Mouse (Mus musculus): ENCODE measurements around the gene Krt222. TPM values are rescaled to one million over a fixed set of nuclear protein-coding genes. Genes with fewer than 3 reads are reported as not detected.

Gene Krt222
- total RNA-seq, 2 experiments from 2014 or later = 12.6 to 18.9 TPM

DNA sequence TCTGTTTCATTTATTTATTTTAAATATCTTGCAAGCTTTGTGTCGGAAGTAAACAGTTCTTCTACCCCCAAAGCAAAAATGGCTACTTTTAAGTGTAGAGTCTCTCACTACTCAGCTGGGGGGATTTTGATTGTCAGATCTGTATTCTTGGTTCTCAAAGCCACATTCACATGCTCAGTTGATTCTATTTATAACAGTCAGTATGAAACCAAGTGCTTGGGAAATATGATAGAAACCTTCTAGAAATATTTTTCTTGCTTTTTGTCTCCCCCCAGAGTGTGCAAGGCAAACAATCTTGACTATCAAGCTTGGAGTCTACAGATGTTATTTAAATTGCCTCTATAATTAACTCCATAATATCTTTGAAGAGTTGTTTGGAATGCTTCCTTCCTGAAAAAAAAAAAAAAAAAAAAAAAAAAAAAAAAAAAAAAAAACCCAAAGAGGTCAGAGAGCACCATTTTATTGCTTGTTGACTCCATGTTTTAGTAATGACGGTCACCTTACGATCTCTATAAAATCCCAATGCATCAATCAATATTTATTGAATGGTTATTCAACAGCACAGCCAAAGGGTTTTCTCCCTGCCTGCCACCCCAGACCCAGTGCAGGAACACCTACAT is 575 bp downstream of the Krt222 start:
- DNase-seq = no peak
- intact Hi-C loops (cut with DNase I) = loop anchor here (1.0 kb wide), 1 partner anchor 36 kb away; no protein-coding TSS in a partner anchor

DNA sequence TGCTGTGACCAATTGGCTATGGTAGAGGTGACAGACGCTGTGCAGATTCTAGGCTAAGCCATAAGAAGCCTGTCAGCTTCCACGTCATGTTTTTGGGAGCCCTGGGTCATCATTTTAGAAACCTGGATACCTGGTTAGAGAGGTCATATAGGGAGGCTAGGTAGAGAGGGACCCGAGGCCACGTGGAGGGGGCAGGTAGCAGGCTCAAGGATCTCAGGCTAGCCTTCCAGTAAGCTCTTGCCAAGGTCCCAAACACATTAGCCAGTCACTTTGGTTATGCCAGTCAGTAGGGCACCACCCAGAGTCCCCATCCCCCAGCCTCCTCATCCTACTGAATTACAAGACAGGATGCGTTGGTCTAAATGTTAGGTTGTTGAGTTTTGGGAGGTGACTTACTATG is 1.8 kb downstream of the Krt222 start:
- intact Hi-C loops (cut with DNase I) = no loop called here

DNA sequence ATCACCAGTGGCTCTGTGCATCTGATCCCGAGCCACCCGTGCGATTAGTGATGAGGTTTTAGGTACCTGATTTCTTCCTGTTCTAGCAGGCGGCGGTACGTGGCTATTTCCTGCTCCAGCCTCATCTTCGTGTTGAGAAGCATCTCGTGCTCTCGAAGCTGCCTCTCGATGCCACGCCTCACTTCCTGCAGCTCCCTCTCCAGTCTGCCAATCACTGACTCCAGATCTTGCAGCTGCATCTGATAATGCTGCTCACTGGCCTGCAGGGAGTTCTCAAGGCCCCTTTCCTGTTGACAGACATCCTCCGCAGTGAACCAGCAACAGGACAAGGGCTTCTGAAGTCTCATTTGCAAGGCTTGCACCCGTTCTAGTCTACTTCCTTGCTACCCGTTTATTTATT is 5.4 kb downstream of the Krt222 start:
- intact Hi-C loops (cut with DNase I) = no loop called here

More for the DNA sequence above, 1.8 kb downstream of the Krt222 start:
- DNase-seq = no peak

DNA sequence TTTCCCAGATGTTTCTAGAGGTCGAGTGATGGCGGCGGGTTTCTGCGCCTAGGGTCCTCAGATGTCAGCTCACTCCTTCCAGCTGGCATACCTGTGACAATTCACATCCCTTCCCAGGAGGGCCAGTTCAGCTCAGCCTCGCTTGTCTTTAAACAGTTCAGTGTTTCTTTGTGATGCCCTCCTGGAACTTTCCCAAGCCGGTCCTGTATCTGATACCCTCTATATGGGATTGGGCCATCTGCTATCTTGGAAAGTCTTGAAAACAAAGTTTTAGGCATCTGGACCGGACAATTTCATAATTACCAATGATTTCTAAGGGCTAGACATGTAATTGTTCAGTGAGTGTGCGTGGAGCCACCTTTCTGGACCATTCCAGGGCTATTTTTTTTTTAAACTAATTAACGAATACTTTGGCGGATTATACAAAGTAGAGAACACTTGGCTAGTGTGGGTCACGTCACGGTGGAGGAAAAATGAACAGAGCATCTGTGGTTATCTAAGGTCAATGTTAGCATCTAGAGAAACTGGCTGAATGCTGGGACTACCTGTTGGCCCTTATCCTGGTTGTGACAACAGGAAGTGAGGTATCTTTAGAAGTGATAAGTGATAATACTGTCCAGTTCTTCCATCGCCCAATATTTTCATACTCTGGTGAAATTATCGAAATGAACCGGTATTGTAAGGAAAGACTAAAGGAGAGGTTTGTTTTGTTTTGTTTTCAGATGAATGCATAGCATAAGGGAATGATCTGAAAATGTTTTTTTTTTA is 12.7 kb downstream of the Krt222 start:
- intact Hi-C loops (cut with DNase I) = no loop called here
- no peak for DNase-seq

More for the DNA sequence above, 5.4 kb downstream of the Krt222 start:
- DNase-seq = no peak

DNA sequence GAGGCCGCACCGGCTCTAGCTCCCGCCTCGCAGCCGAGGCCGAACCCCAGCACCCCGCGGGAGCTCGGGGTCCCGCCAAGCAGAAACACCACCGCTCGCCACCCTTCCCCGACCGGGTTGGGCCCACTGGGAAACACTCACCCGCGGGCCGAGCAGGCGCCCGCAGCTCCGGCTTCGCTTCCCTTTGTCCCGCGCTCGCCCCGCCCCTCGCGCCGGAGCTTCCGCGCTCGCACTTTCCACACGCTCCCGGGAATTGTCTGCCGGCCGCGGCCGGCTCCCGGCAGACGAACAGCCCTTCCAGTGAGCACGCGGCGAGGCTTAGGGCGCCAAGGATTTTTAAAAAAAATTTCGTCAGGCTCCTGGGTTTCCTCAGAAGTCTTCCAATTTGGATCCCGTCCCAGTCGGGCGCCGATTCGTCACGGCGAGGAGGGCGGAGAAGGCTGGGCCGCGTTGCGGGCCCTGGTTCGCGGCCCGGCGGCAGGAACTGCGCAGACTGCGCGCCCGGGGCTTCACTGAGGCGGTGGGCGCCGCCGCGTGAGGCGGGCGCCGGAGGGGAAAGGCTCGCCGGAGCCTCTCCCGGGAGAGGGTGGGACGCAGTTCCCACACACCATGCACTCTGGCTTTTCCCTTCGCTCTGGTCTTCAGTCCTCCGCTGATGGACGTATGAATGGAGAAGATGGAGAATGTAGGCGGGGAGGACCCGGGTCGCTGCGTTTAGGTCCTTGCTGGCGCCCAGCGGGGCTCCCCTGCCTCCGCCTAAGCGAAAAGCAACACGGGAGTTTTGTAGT is 13.4 kb downstream of the Krt222 start, which contains the start of gene Smarce1:
TSS of gene Smarce1 (minus strand) at position 757 of the 788 bp plus-strand sequence.
- intact Hi-C loops (cut with DNase I) = no loop called here
- DNase-seq = peak; percentile 88

DNA sequence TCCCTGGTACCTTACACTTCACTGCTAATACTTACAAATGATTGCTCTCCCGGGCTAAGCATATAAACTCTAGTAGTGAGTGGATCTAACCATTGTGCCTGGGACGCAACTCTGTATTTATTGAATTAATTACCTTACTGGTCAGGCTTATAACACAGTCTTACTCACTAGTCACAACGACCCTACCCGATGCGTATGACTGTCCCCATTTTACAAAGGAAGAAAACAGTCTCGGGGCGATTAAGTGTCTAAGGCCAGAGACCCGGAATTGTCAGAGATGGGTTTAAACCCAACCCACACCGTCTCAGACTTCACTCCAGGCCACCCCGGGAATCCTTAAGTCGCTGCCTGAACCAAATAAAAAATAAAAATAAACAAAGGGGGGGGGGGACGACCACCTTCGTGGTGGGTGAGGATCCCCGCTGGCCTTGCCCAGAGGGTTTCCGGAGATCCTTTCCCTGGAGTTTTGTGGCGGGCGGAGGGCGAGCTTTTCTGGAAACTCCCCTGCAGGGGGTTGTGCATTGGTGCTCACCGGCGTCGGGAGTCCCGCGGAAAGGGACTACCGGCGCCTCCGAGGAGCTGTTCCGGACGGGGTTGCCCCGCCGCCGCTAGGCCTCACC is 14.1 kb downstream of the Krt222 start:
- no peak for DNase-seq
- intact Hi-C loops (cut with DNase I) = no loop called here

DNA sequence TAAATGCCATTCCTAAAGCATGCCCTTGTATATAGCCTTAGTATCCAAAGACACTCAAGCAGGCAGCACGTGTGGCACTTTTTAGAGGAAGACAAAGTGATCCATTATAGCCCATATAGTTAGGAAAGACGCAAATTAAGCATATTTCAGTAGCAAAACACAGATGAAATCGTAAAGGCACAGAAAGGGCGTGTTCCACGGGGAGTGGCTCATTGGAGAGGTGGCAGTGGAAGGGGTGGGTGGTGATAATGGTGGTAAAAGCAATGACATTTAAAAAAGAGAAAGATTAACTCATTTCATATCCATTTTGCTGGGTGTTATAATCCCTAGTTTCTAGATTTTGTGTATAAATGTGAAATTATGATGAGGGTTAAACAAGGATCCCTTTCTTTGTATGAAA is 17.6 kb downstream of the Krt222 start:
- intact Hi-C loops (cut with DNase I) = no loop called here

DNA sequence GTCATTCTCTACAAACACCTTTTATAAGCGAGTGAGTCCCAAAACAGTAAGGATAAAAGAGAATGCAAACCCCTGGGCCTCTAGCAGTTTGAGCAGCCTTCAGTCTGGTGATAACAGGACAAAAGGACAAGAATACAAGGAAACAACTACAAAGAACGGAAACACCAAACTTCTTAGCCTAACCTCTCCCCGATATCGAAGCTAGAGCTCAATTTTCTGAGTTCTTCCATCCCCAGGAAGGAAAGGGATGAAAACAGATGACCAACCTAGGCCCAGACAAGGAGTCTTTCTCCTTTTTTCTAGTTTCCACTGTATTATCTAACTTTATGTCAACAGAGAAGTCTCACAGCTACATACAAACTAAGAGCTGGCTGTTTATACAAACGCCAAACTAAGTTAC is 20.6 kb downstream of the Krt222 start:
- intact Hi-C loops (cut with DNase I) = no loop called here

More for the DNA sequence above, 17.6 kb downstream of the Krt222 start:
- no peak for DNase-seq

DNA sequence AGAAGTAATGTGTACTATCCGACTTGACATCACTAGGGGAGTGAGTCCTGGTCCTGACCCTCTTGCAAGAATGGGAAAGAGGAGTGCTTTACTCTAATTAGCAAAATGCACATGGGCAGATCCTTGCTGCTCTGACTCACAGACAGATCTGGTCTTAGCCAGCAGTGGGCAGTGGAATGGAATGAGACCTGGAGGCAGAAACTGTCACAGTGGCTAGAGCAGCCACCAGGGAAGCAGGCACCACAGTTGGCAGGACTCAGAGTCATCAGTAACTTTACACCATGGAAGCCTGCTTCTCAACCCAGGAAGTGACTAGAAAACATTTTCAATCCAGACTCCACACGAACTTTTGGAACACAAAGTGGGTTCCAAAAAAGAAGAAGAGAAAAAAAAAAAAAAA is 22.1 kb downstream of the Krt222 start:
- intact Hi-C loops (cut with DNase I) = no loop called here
- peak in 1 of 2 experiments; percentile 41 for DNase-seq

More for the DNA sequence above, 20.6 kb downstream of the Krt222 start:
- DNase-seq = no peak

DNA sequence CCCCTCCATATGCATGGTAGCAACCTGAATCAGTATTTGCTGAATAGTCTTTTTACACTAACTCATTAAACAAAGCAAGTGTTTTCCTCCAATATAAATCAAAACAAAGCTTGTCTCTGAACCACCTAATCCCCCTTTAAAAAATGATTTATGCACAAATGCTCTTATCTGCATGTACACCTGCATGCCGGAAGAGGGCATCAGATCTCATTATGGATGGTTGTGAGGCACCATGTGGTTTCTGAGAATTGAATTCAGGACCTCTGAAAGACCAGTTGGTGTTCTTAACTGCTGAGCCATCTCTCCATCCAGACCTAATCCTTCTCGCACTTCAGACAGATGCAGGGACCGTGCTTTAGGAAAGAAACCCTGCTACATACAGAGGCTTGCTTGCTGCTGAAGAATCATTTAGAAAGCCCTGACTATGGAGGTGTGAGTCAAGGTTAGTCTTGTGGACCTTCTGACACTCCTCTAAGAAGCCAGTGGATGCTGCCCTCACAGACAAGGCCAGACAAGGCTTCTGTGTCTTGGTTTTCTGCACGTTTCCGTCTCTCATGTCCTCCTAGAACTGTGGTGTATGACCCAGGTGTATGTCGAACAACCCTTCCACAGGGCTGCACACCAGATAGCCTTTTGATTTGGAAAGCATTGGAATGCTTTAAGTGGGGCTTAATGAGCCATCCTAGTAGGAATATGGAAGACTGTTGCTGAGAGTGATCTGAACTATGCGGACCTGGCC is 26.5 kb downstream of the Krt222 start:
- DNase-seq = no peak

DNA sequence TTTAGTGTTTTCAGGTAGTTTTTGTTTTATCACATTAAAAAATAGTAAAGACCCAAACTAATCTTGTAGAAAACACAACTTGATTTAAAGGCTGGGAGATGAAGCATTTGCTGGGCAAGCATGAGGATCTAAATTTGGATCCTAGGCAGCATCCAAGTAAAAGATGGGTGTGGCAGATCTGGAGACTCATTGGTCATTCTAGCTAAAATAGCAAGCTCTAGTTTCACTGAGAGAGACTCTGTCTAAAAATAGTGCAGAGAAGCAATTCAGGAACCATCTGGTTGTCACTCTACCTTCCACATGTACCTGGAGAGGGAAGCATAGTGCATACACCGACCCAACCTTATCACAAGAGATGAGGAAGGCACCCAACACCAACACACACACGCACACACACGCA is 27.7 kb downstream of the Krt222 start:
- peak; percentile 39 to 52 for DNase-seq
- intact Hi-C loops (cut with DNase I) = no loop called here

More for the DNA sequence above, 26.5 kb downstream of the Krt222 start:
- intact Hi-C loops (cut with DNase I) = no loop called here

DNA sequence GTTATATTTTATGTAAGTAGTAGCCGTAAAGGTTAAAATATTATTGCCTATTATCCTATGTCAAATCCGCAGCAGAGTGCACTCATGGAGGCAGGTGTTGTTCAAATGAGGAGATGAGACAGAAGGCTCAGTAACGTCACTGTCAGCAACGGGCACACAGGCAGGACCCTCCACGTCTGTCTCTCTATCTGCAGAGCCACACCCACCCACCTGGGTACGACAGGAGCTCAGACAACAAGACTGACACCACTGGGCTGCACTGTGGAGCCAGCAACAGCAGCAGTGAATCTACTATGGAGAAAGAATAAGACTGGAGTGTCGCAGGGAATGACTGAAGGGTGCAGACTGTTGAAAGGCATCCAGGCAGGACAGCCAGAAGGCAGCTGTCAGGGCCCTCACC is 31.2 kb downstream of the Krt222 start:
- no peak for DNase-seq
- intact Hi-C loops (cut with DNase I) = no loop called here

DNA sequence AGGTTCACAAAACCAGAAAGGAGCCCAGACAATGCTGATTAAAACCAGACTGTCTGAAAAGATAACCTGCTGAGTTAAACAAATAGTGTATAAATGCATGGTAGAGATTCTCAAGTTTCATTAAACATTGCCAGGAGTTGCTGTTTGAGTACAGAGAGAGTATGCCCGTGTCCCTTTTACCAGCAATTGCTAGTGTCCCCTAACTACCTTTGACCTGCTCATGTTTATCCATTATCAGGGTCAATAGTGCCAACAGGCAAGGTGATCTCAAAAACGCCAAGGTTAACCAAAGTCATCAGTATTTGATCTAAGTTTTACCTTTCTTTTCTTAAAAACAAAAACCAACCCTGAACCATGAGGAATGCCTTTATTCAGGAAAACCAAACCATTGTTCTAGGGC is 31.9 kb downstream of the Krt222 start:
- no peak for DNase-seq
- intact Hi-C loops (cut with DNase I) = no loop called here

DNA sequence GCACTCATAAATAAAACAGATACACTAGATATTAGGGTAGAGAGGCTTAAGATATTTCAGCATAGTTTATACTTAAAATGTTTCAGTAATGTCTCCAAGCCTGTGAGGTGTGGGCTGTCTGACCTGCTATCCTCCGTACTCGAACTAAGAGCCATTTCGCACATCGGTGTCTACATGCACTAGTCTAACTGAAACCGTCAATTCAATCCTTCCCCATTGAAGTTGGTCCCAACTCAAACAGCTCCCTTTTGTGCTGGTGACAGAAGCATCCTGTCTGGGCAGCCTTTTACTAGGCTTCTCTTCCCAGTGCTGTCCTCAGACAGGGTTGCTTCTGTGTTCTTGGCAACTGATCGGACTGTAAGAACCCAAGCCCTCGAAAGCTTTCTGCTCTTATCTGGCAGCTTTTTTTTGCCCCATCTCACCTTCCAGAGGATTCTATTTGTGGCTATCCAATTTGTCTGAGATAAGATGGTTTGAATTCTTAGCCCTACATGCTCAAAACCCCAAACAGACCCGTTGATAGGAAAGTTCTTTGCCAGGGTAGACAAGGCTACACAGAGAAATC is 35.7 kb downstream of the Krt222 start:
- DNase-seq = peak; percentile 44 to 50
- intact Hi-C loops (cut with DNase I) = loop anchor here (1.0 kb wide), 1 partner anchor 84 kb away; no protein-coding TSS in a partner anchor

DNA sequence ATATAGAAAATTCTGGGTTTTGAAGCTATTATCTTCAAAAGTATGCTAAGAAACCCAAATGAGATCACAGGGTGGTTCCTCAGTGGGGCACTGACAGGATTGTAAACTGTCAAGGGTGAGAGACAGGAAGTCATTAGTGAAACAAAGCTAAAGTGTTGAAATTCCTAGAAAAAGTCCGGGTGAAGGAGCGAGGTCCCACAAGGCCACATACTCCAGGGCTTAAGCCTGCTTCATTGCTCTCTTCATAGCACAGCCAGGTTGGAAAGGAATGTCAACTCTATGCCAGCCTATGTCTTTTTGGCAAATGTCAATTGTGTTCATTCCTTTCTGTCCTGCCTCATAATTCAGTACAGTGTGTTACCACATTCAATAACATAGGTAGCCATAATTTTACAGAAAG is 36.4 kb downstream of the Krt222 start:
- intact Hi-C loops (cut with DNase I) = loop anchor here (1.0 kb wide), 1 partner anchor 36 kb away; no protein-coding TSS in a partner anchor
- DNase-seq = peak; percentile 25 to 26

DNA sequence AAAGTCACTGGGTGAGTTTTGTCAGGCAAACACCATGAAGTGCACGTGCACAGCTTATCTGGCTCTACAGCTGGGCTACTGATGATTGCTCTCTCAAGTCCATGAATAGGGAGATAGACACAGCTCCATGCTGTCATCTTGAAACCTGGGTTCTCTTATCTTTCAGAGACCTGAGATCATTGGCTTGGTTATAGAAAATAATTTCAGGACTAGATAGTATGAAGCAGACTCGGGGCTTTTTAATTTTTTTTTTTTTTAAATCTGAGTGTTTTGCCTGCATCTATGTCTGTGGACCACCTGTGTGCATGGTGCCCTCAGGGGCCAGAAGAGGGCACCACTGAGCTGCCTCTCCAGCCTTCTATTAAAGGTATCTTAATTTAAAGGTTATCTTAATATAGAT is 36.9 kb downstream of the Krt222 start:
- intact Hi-C loops (cut with DNase I) = loop anchor here (1.0 kb wide), 1 partner anchor 36 kb away; no protein-coding TSS in a partner anchor
- DNase-seq = peak; percentile 27 to 46

DNA sequence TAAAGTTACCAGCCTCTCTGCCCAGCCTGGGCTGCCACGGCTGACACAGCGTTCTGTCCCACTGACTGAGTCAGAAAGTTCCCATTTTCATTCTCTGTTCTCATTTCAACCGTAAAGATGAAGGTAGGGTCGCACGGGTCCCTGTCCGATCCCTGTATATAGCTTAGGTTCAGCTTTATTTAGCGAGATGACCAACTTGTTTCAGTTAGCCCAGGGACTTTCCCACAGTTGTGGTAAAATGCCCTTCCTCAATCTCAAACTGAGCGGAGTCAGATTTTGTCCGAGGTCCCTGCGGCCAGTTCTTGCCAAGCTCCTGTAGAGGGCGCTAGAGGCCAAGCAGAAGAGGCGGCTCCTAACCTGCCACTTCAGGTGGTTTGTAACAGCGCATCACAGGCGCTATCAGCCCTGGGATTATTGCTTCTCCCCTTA is 54.7 kb downstream of the Krt222 start:
- intact Hi-C loops (cut with DNase I) = loop anchor here (1.0 kb wide), 1 partner anchor 104 kb away; no protein-coding TSS in a partner anchor
- DNase-seq = peak; percentile 68 to 80

DNA sequence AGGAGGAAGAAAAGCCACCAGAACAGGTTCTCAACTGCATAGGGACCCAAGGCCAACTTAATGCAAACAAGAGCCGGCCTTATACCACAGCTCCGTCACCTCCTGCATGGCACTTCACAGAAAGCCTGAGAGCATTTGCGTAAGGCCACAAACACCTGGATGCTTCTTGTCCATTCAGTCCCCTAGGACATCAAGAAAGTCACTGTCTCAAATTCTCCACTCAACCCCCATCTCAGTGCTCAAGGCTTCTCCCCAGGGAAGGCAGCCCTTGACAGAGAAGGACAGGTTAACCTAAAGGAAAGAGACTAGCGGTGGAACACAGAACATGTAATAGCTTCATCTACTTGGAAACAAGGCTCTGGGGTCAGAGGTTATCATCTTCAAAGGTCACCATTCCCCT is 56.5 kb downstream of the Krt222 start:
- intact Hi-C loops (cut with DNase I) = no loop called here

DNA sequence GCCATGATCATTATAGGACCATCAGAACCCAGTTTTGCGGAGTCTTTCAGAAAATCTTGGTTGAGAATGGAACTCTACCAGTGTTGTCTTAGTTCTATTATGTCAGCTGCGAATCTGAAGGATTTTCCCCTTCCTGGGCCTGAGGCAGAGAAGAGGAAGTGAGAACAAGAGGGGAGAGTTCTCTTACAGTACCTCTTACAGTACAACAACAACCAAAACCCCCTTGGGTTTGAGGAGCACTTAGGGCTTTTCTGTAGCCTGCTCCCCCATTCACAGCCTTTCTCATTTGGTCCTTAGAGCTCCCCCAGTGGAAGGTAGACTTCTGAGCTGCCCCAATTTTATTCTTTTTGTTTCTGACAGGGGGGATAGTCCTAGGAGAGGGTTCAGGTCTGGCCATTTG is 57.0 kb downstream of the Krt222 start:
- DNase-seq = no peak
- intact Hi-C loops (cut with DNase I) = no loop called here

More for the DNA sequence above, 56.5 kb downstream of the Krt222 start:
- no peak for DNase-seq
